Mouse (Mus musculus) liver, embryonic 16.5 days (tissue): ENCODE data around the gene Crlf1. TPM values are rescaled to one million over a fixed set of nuclear protein-coding genes. Genes with fewer than 3 reads are reported as not detected.

ENCODE experiments used
- ATAC-seq: fragments of 200-750 bp; cut with Nextera tagmentation; 2 replicates; pipeline ENCODE4 v1.8.0; 2017; ENCODE audit warnings: low read depth, mild to moderate bottlenecking, moderate number of reproducible peaks, moderate library complexity
- H3K27ac ChIP-seq: fragments of 300-500 bp; sonication (generic); 2 replicates; pipeline ENCODE4 v1.5.1; 2014; ENCODE audit warnings: mild to moderate bottlenecking, low read length
- H3K27me3 ChIP-seq: fragments of 300-500 bp; sonication (generic); 2 replicates; pipeline ENCODE4 v1.6.1; 2014; ENCODE audit warnings: low read depth, low read length, mixed read lengths; ENCODE audit not compliant: control insufficient read depth, insufficient read depth
- H3K36me3 ChIP-seq: fragments of 300-500 bp; sonication (generic); 2 replicates; pipeline ENCODE4 v1.6.1; 2014; ENCODE audit warnings: mild to moderate bottlenecking; ENCODE audit not compliant: control insufficient read depth, insufficient read depth
- H3K4me1 ChIP-seq: fragments of 300-500 bp; sonication (generic); 2 replicates; pipeline ENCODE4 v1.6.1; 2014; ENCODE audit warnings: low read depth, low read length, mixed read lengths; ENCODE audit not compliant: control insufficient read depth
- H3K4me2 ChIP-seq: fragments of 300-500 bp; sonication (generic); 2 replicates; pipeline ENCODE4 v1.6.1; 2014; ENCODE audit warnings: low read depth, low read length, mixed read lengths
- H3K4me3 ChIP-seq: fragments of 300-500 bp; sonication (generic); 2 replicates; pipeline ENCODE4 v1.5.1; 2014; ENCODE audit warnings: low read depth, mild to moderate bottlenecking, low read length
- H3K9ac ChIP-seq: fragments of 300-500 bp; sonication (generic); 2 replicates; pipeline ENCODE4 v1.6.1; 2014; ENCODE audit warnings: low read depth, low read length
- H3K9me3 ChIP-seq: fragments of 300-500 bp; sonication (generic); replicated peaks from 2 replicates; pipeline ENCODE4 v1.6.1; 2016; ENCODE audit warnings: low read length; ENCODE audit not compliant: control insufficient read depth
- WGBS: fragments of 180-500 bp; shearing (Covaris S2); extraction: QIAGEN DNeasy Blood & Tissue Kit; methylation state at CpG from one replicate; pipeline ENCODE4 v1.1.7; 2014; ENCODE audit not compliant: insufficient replicate concordance; 5-methylcytosine and 5-hydroxymethylcytosine counted together
- polyA plus RNA-seq: library from polyadenylated mRNA; unstranded; fragments of >200 nt; fragmentation: Nextera tagmentation; extraction: Ambion mirVana; gene quantifications from 2 replicates; pipeline ENCODE4 v1.2.1, GENCODE M21; 2015

The Crlf1 gene
- polyA plus RNA-seq, 1 experiment from 2014 or later = 1.3 TPM

- H3K27me3 ChIP-seq = peaks cover 20% of the 10 kb centered on the region
- H3K4me1 ChIP-seq = peaks cover 26% of the 10 kb centered on the region
- peak overlapping the region; percentile 80 for H3K4me3 ChIP-seq
- H3K36me3 ChIP-seq = no peaks in the 10 kb centered on the region
- H3K9me3 ChIP-seq = no peaks in the 10 kb centered on the region
- peak overlapping the region; percentile 90 for H3K4me2 ChIP-seq
- peak overlapping the region; percentile 74 for H3K27ac ChIP-seq
- peak; percentile 25 for ATAC-seq
- no peak overlapping the region; the same call in 1 of the 2 replicates for H3K9ac ChIP-seq
- 2% methylated on average over 21 of the region's 21 CpGs for whole genome bisulfite sequencing
These were observed 15.5 kb upstream of the Crlf1 start for GRCm38 (mm10) chr8:70477269-70477982.

GRCm38 (mm10) chr8:70481908-70482307 is 11.1 kb upstream of the Crlf1 start:
- Histone ChIP-seq H3K9me3 (no peaks in the 10 kb centered on the region), H3K9ac (no peak overlapping the region), H3K4me2 (no peak overlapping the region), H3K27me3 (peaks cover 55% of the 10 kb centered on the region), H3K27ac (no peak overlapping the region), H3K4me1 (peaks cover 12% of the 10 kb centered on the region), H3K4me3 (no peak overlapping the region), H3K36me3 (no peaks in the 10 kb centered on the region)
- ATAC-seq = no peak
- WGBS = 61% methylated on average over 3 of the region's 3 CpGs

- H3K9ac ChIP-seq = no peak overlapping the region
- H3K9me3 ChIP-seq = no peaks in the 10 kb centered on the region
- ATAC-seq = no peak
- H3K27me3 ChIP-seq = peaks cover 65% of the 10 kb centered on the region
- peaks cover 2% of the 10 kb centered on the region for H3K4me1 ChIP-seq
- H3K4me3 ChIP-seq = no peak overlapping the region
- 54% methylated on average over 2 of the region's 2 CpGs for WGBS
- no peak overlapping the region for H3K4me2 ChIP-seq
- H3K36me3 ChIP-seq = no peaks in the 10 kb centered on the region
- H3K27ac ChIP-seq = no peak overlapping the region
These were observed 10.0 kb upstream of the Crlf1 start for GRCm38 (mm10) chr8:70482943-70483342.

GRCm38 (mm10) chr8:70486191-70486681 is 6.7 kb upstream of the Crlf1 start:
- Histone ChIP-seq H3K27ac (no peak overlapping the region), H3K36me3 (no peaks in the 10 kb centered on the region), H3K9me3 (no peaks in the 10 kb centered on the region), H3K4me3 (no peak overlapping the region), H3K4me2 (no peak overlapping the region), H3K27me3 (peaks cover 88% of the 10 kb centered on the region), H3K4me1 (peaks cover 16% of the 10 kb centered on the region), H3K9ac (no peak overlapping the region)
- no peak for ATAC-seq
- WGBS = 47% methylated on average over 7 of the region's 7 CpGs

GRCm38 (mm10) chr8:70486941-70487520 is 5.9 kb upstream of the Crlf1 start, which contains the start of gene Tmem59l:
TSS of gene Tmem59l (minus strand) at chr8:70487358.
- Histone ChIP-seq H3K4me3 (peak within 1 kb of the TSS; percentile 26), H3K4me2 (peak within 1 kb of the TSS; percentile 43), H3K27ac (no peak within 1 kb of the TSS), H3K4me1 (peaks cover 16% of the 10 kb centered on the region), H3K27me3 (peaks cover 89% of the 10 kb centered on the region), H3K36me3 (no peaks in the 10 kb centered on the region), H3K9me3 (no peaks in the 10 kb centered on the region), H3K9ac (no peak within 1 kb of the TSS)
- no peak for ATAC-seq
- 16% methylated on average over 33 of the region's 33 CpGs for WGBS

- H3K9ac ChIP-seq = no peak overlapping the region
- H3K9me3 ChIP-seq = no peaks in the 10 kb centered on the region
- no peaks in the 10 kb centered on the region for H3K36me3 ChIP-seq
- H3K4me1 ChIP-seq = peaks cover 22% of the 10 kb centered on the region
- H3K27ac ChIP-seq = no peak overlapping the region
- peak; percentile 11; the same call in 1 of the 2 replicates for ATAC-seq
- peak overlapping the region; percentile 26 for H3K4me3 ChIP-seq
- WGBS = 2% methylated on average over 55 of the region's 55 CpGs
- H3K27me3 ChIP-seq = peaks cover 93% of the 10 kb centered on the region
- H3K4me2 ChIP-seq = peak overlapping the region; percentile 43
These were observed 4.8 kb upstream of the Crlf1 start for GRCm38 (mm10) chr8:70487993-70488796.

- Histone ChIP-seq H3K4me3 (peak overlapping the region; percentile 33), H3K4me2 (peak overlapping the region; percentile 43), H3K27me3 (peaks cover 100% of the 10 kb centered on the region), H3K4me1 (peaks cover 23% of the 10 kb centered on the region), H3K9ac (no peak overlapping the region), H3K9me3 (no peaks in the 10 kb centered on the region), H3K36me3 (no peaks in the 10 kb centered on the region), H3K27ac (no peak overlapping the region)
- 3% methylated on average over 14 of the region's 14 CpGs for WGBS
- no peak for ATAC-seq
These were observed 4.0 kb upstream of the Crlf1 start for GRCm38 (mm10) chr8:70488931-70489470.

- Histone ChIP-seq H3K9ac (no peak overlapping the region), H3K4me1 (peaks cover 23% of the 10 kb centered on the region), H3K36me3 (no peaks in the 10 kb centered on the region), H3K9me3 (no peaks in the 10 kb centered on the region), H3K4me2 (peak overlapping the region; percentile 36), H3K27me3 (peaks cover 100% of the 10 kb centered on the region), H3K4me3 (peak overlapping the region; percentile 33), H3K27ac (no peak overlapping the region)
- no peak for ATAC-seq
- WGBS = 1% methylated on average over 33 of the region's 41 CpGs
These were observed 3.4 kb upstream of the Crlf1 start for GRCm38 (mm10) chr8:70489576-70489975.
